7 mouse cellular contexts compared by ENCODE assay signal in the genomic region with DNA sequence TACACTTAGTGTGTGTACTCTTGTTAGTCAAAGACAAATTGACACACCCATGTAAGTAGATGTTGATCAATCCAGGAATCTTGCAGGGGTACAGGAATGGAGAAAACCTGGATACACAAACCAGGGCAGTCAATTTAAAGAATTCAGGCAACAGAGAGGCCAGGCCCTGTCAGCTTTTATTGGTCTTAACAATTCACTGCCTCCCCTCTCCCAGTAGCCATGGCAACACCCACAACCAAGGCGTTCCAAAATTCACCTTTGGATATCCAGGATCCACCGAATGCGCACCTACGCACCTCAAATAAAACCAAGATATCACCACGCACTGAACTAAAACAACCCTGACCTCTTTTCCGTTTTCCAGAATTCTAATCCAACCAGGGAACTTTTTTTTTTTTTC. TPM values are rescaled to one million over a fixed set of nuclear protein-coding genes. Genes with fewer than 3 reads are reported as not detected.
DNase-seq lines count a peak whose midpoint lies in the region; ATAC-seq lines count a peak whose summit lies in the region.

No protein-coding gene starts in this region.

- H3K4me1 ChIP-seq in hindbrain, embryonic 13.5 days (replicated peaks): peaks cover 15% of the 10 kb centered on the region
- peaks cover 21% of the 10 kb centered on the region for H3K4me1 ChIP-seq in liver, embryonic 16.5 days (ENCODE audit: control insufficient read depth, low read depth, low read length)

- H3K9ac ChIP-seq in hindbrain, embryonic 13.5 days: peak overlapping the region; percentile 80
- peak overlapping the region; percentile 86 for H3K9ac ChIP-seq in liver, embryonic 16.5 days (ENCODE audit: low read depth, low read length)

- peak; percentile 32 for DNase-seq in urinary bladder, postnatal 14 days (ENCODE audit: low spot score)
- no peak for DNase-seq in urinary bladder, postnatal 4 days (ENCODE audit: low spot score in 2 of 2)
- DNase-seq in cerebellum, postnatal 25 days: peak; percentile 60 to 63
- DNase-seq in retina, postnatal 1 day: peak; percentile 56
- DNase-seq in gastrocnemius, postnatal 25 days: no peak

- ATAC-seq in hindbrain, embryonic 13.5 days (ENCODE audit: low FRiP score): no peak
- no peak for ATAC-seq in liver, embryonic 16.5 days (ENCODE audit: low read depth)

- peak overlapping the region; percentile 75 for H3K4me2 ChIP-seq in hindbrain, embryonic 13.5 days
- H3K4me2 ChIP-seq in liver, embryonic 16.5 days (ENCODE audit: low read depth, low read length): peak overlapping the region; percentile 100

- peak overlapping the region; percentile 55 for H3K4me3 ChIP-seq in hindbrain, embryonic 13.5 days
- H3K4me3 ChIP-seq in liver, embryonic 16.5 days (ENCODE audit: low read depth, low read length): peak overlapping the region; percentile 86

- WGBS in hindbrain, embryonic 13.5 days: 7% methylated on average over 6 of the region's 6 CpGs
- 24% methylated on average over 6 of the region's 6 CpGs for WGBS in liver, embryonic 16.5 days (ENCODE audit: insufficient replicate concordance)

- H3K36me3 ChIP-seq in hindbrain, embryonic 13.5 days: no peaks in the 10 kb centered on the region
- H3K36me3 ChIP-seq in liver, embryonic 16.5 days (ENCODE audit: control insufficient read depth, insufficient read depth): no peaks in the 10 kb centered on the region

- no peaks in the 10 kb centered on the region for H3K27me3 ChIP-seq in hindbrain, embryonic 13.5 days
- no peaks in the 10 kb centered on the region for H3K27me3 ChIP-seq in liver, embryonic 16.5 days (ENCODE audit: control insufficient read depth, insufficient read depth, low read depth, low read length)

- H3K9me3 ChIP-seq in hindbrain, embryonic 13.5 days: no peaks in the 10 kb centered on the region
- no peaks in the 10 kb centered on the region for H3K9me3 ChIP-seq in liver, embryonic 16.5 days (replicated peaks; ENCODE audit: control insufficient read depth, low read length)

- peak overlapping the region; percentile 99 for H3K27ac ChIP-seq in hindbrain, embryonic 13.5 days
- H3K27ac ChIP-seq in liver, embryonic 16.5 days (ENCODE audit: low read length): peak overlapping the region; percentile 94

RNA-seq across cellular contexts. Expression of a gene that starts 12.9 kb away (rescaled TPM):
- 2,269 and 2,272 TPM in 2 replicates for polyA plus RNA-seq in hindbrain, embryonic 13.5 days (2015; fragmentation: Nextera tagmentation; extraction: Ambion mirVana)
- 413 and 426 TPM in 2 replicates for polyA plus RNA-seq in liver, embryonic 16.5 days (2015; fragmentation: Nextera tagmentation; extraction: Ambion mirVana)
- 100 to 1,000 TPM; 351 to 515 TPM for total RNA-seq in gastrocnemius, postnatal 25 days (2021)

RNA-seq across cellular contexts. Expression of a gene that starts 26.9 kb away (rescaled TPM):
- 14.4 and 14.9 TPM in 2 replicates for polyA plus RNA-seq in hindbrain, embryonic 13.5 days (2015; fragmentation: Nextera tagmentation; extraction: Ambion mirVana)
- polyA plus RNA-seq in liver, embryonic 16.5 days (2015; fragmentation: Nextera tagmentation; extraction: Ambion mirVana): 4.4 and 4.7 TPM in 2 replicates
- total RNA-seq in gastrocnemius, postnatal 25 days (2021): 1 to 10 TPM; 5.7 to 6.5 TPM

Comparison
In these comparisons a context has a peak if more than half of its experiments do, and no peak if none do; other contexts are left out.
1. DNase-seq: peak in urinary bladder, postnatal 14 days (single experiment), cerebellum, postnatal 25 days (2 of 2) and retina, postnatal 1 day (single experiment); none in urinary bladder, postnatal 4 days (0 of 2) and gastrocnemius, postnatal 25 days (single experiment).